Mouse (Mus musculus) layer of hippocampus, adult 6 months (tissue): ENCODE measurements around the gene Mrpl52. TPM values are rescaled to one million over a fixed set of nuclear protein-coding genes. Genes with fewer than 3 reads are reported as not detected.

Source experiments
- long read RNA-seq, 2 experiments: library from polyadenylated mRNA; unstranded; transcript quantifications; one replicate each; pipeline ENCODE4 v2.0.0; 2019 to 2020
- polyA plus RNA-seq: library from polyadenylated mRNA; unstranded; fragments of <200 nt; fragmentation: Nextera tagmentation; gene quantifications from 2 replicates; pipeline ENCODE4 v1.2.3, GENCODE M21; 2021

The Mrpl52 gene
- polyA plus RNA-seq = 440 and 462 TPM in 2 replicates
- long read RNA-seq, experiment 1, transcript Mrpl52-204 (4 exons, 463 nt) = minor isoform, 10 of 138 reads
- long read RNA-seq, experiment 1, transcript Mrpl52-201 (5 exons, 418 nt) = major isoform, 112 of 138 reads
- long read RNA-seq, experiment 1, partial matches to known transcripts = 0 of 138 reads
- long read RNA-seq, experiment 1, other reads (novel, unspliced or antisense) = 16 of 138 reads
- long read RNA-seq, experiment 2, transcript Mrpl52-201 (5 exons, 418 nt) = major isoform, 10 of 15 reads
- long read RNA-seq, experiment 2, partial matches to known transcripts = 1 of 15 reads
- long read RNA-seq, experiment 2, other reads (novel, unspliced or antisense) = 0 of 15 reads

GRCm38 (mm10) chr14:54426689-54427398 is at the start of gene Mrpl52:
Gene Mrpl52, plus strand, starts transcription at chr14:54426909.

GRCm38 (mm10) chr14:54417623-54418081 is 9.1 kb upstream of the Mrpl52 start, which contains the start of gene Slc7a7:
Gene Slc7a7, minus strand, starts transcription at chr14:54417780.

GRCm38 (mm10) chr14:54431334-54432077 is 4.8 kb downstream of the Mrpl52 start, which contains the start of gene Mmp14:
Gene Mmp14, plus strand, starts transcription at chr14:54431612.

DNA sequence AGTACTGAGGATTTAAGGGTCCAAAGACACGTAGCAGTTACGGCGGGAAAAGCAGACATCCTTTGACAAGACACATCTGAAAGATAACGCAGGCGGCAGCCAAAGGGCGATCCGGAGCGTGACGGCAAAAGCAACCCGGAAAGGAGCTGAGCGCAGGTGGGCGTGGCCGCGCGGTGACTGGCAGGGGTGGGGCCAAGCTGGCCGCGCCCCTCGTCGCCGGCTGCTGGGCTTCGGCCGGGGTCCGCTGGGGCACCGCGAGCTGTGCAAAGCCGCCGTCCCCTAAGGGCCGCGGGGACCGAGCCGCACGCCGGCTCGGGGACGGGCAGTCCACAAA is 37.2 kb downstream of the Mrpl52 start, which contains the start of gene Lrp10:
Gene Lrp10 (plus strand): TSS at position 179 of the 334 bp plus-strand sequence.

GRCm38 (mm10) chr14:54475941-54476844 is 49.5 kb downstream of the Mrpl52 start, which contains the start of gene Rem2:
Gene Rem2, plus strand, starts transcription at chr14:54476100.

Other genes with a start within 250 kb of the Mrpl52 start
- 474 and 531 TPM in 2 replicates for gene Dad1, start 172.8 kb upstream of the Mrpl52 start, polyA plus RNA-seq
- 101 and 104 TPM in 2 replicates for gene Abhd4, start 172.7 kb upstream of the Mrpl52 start, polyA plus RNA-seq
- gene Olfr49, start 142.0 kb upstream of the Mrpl52 start, polyA plus RNA-seq = not detected in 2 replicates
- gene Oxa1l, start 66.1 kb upstream of the Mrpl52 start, polyA plus RNA-seq = 37.3 and 38.6 TPM in 2 replicates
- 1.9 and 2.3 TPM in 2 replicates for gene Slc7a7, start 9.1 kb upstream of the Mrpl52 start, polyA plus RNA-seq
- 5.1 and 5.5 TPM in 2 replicates for gene Mmp14, start 4.7 kb downstream of the Mrpl52 start, polyA plus RNA-seq
- 15.3 and 18.7 TPM in 2 replicates for gene Lrp10, start 37.2 kb downstream of the Mrpl52 start, polyA plus RNA-seq
- gene Rem2, start 49.2 kb downstream of the Mrpl52 start, polyA plus RNA-seq = 20.0 and 23.9 TPM in 2 replicates
- gene Prmt5, start 90.6 kb downstream of the Mrpl52 start, polyA plus RNA-seq = 40.4 and 43.4 TPM in 2 replicates
- gene Haus4, start 127.7 kb downstream of the Mrpl52 start, polyA plus RNA-seq = 4.4 and 5.7 TPM in 2 replicates
- 0.75 and 0.79 TPM in 2 replicates for gene Ajuba, start 150.6 kb downstream of the Mrpl52 start, polyA plus RNA-seq
- 1.5 and 2.4 TPM in 2 replicates for gene 4931414P19Rik, start 179.1 kb downstream of the Mrpl52 start, polyA plus RNA-seq
- 695 and 703 TPM in 2 replicates for gene Psmb5, start 191.1 kb downstream of the Mrpl52 start, polyA plus RNA-seq
- gene Psmb11, start 194.5 kb downstream of the Mrpl52 start, polyA plus RNA-seq = 0.05 and 0.16 TPM in 2 replicates
- not detected in 2 replicates for gene Gm17606, start 214.0 kb downstream of the Mrpl52 start, polyA plus RNA-seq
- 0.85 and 1.1 TPM in 2 replicates for gene Cdh24, start 214.5 kb downstream of the Mrpl52 start, polyA plus RNA-seq